Mouse (Mus musculus) heart, embryonic 14.5 days (tissue): Measurements from ENCODE around the gene Theg. TPM values are rescaled to one million over a fixed set of nuclear protein-coding genes. Genes with fewer than 3 reads are reported as not detected.

Experiments
- ATAC-seq: fragments of 200-750 bp; cut with Nextera tagmentation; 2 replicates; pipeline ENCODE4 v1.8.0; 2017; ENCODE audit warnings: low read depth, moderate TSS enrichment; ENCODE audit not compliant: insufficient number of reproducible peaks, insufficient read depth, low FRiP score
- H3K27ac ChIP-seq, 2 experiments: fragments of 200-500 bp in 1 of 2; fragments of 300-500 bp in 1 of 2; sonication (generic) in 1 of 2; replicated peaks in 1 of 2; 2 replicates each; pipeline ENCODE4 v1.5.1; 2012 to 2014; ENCODE audit warnings: low read depth in 2 of 2, low read length in 2 of 2, control low read depth in 1 of 2, mild to moderate bottlenecking in 1 of 2, mixed read lengths in 1 of 2; ENCODE audit not compliant: control insufficient read depth in 1 of 2, insufficient read depth in 1 of 2
- H3K27me3 ChIP-seq: fragments of 300-500 bp; sonication (generic); 2 replicates; pipeline ENCODE4 v1.6.1; 2014; ENCODE audit warnings: mild to moderate bottlenecking, low read length, control low read depth; ENCODE audit not compliant: control insufficient read depth, insufficient read depth
- H3K36me3 ChIP-seq: fragments of 300-500 bp; sonication (generic); 2 replicates; pipeline ENCODE4 v1.6.1; 2014; ENCODE audit warnings: mild to moderate bottlenecking, control low read depth, low read length, mixed read lengths; ENCODE audit not compliant: control insufficient read depth, insufficient read depth
- H3K4me1 ChIP-seq, 2 experiments: fragments of 200-500 bp in 1 of 2; fragments of 300-500 bp in 1 of 2; sonication (generic) in 1 of 2; 2 replicates each; pipeline ENCODE4 v1.6.1; 2012 to 2014; ENCODE audit warnings: low read length in 2 of 2, control low read depth in 1 of 2, mixed read lengths in 1 of 2; ENCODE audit not compliant: control insufficient read depth in 2 of 2, insufficient read depth in 2 of 2
- H3K4me2 ChIP-seq: fragments of 300-500 bp; sonication (generic); 2 replicates; pipeline ENCODE4 v1.6.1; 2014; ENCODE audit warnings: mild to moderate bottlenecking, low read length
- H3K4me3 ChIP-seq, 2 experiments: fragments of 200-500 bp in 1 of 2; fragments of 300-500 bp in 1 of 2; sonication (generic) in 1 of 2; 2 replicates each; pipeline ENCODE4 v1.5.1; 2012 to 2014; ENCODE audit warnings: low read length in 2 of 2, mild to moderate bottlenecking in 2 of 2, control low read depth in 1 of 2, low read depth in 1 of 2, moderate library complexity in 1 of 2; ENCODE audit not compliant: control insufficient read depth in 1 of 2, insufficient read depth in 1 of 2
- H3K9ac ChIP-seq: fragments of 300-500 bp; sonication (generic); 2 replicates; pipeline ENCODE4 v1.6.1; 2014; ENCODE audit warnings: mild to moderate bottlenecking, low read length
- H3K9me3 ChIP-seq: fragments of 300-500 bp; sonication (generic); 2 replicates; pipeline ENCODE4 v1.6.1; 2016; ENCODE audit warnings: low read length, control low read depth; ENCODE audit not compliant: control insufficient read depth
- WGBS: fragments of 180-500 bp; shearing (Covaris S2); extraction: QIAGEN DNeasy Blood & Tissue Kit; methylation state at CpG from one replicate; pipeline ENCODE4 v1.1.7; 2014; 5-methylcytosine and 5-hydroxymethylcytosine counted together
- polyA plus RNA-seq: library from polyadenylated mRNA; unstranded; fragments of >200 nt; fragmentation: Nextera tagmentation; extraction: Ambion mirVana; gene quantifications from 2 replicates; pipeline ENCODE4 v1.2.1, GENCODE M21; 2014

Gene Theg
- polyA plus RNA-seq, 1 experiment from 2014 or later: not detected

DNA sequence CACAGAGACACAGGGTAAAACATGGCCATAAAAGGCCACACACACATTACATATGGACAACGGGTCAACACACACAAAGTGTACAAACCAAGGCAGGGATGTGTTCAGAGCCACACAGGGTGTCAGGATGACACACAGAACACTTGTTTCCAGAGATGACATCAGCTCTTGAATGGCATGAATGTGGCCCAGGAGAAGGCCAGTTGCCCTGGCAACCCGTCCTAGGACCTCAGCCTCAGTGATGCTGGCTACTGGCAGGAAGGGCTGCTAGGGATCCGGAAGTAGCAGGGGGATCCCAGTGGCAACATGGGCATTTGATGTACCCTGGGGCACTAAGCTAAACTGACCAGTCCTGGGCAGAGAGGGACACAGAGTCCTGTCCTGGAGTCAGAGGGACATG is 22.1 kb upstream of the Theg start:
- H3K27me3 ChIP-seq: peaks cover 38% of the 10 kb centered on the region
- no peaks in the 10 kb centered on the region for H3K9me3 ChIP-seq
- no peak overlapping the region for H3K27ac ChIP-seq
- no peak overlapping the region for H3K4me3 ChIP-seq
- no peaks in the 10 kb centered on the region for H3K36me3 ChIP-seq
- 73% methylated on average over 3 of the region's 3 CpGs for WGBS
- H3K4me1 ChIP-seq: peaks cover 9 to 15% of the 10 kb centered on the region in 2 experiments; a peak in 3 of 4 replicates
- no peak overlapping the region for H3K4me2 ChIP-seq
- no peak for ATAC-seq
- H3K9ac ChIP-seq: no peak overlapping the region

- ATAC-seq: no peak
- peaks cover 7 to 10% of the 10 kb centered on the region in 2 experiments; a peak in 3 of 4 replicates for H3K4me1 ChIP-seq
- no peak overlapping the region for H3K4me3 ChIP-seq
- no peaks in the 10 kb centered on the region for H3K9me3 ChIP-seq
- no peak overlapping the region for H3K27ac ChIP-seq
- no peaks in the 10 kb centered on the region for H3K36me3 ChIP-seq
- WGBS: 33% methylated on average over 2 of the region's 2 CpGs
- no peak overlapping the region for H3K9ac ChIP-seq
- H3K4me2 ChIP-seq: no peak overlapping the region
- peaks cover 26% of the 10 kb centered on the region for H3K27me3 ChIP-seq
These were observed 20.8 kb upstream of the Theg start for GRCm38 (mm10) chr10:79607892-79608291.

- Histone ChIP-seq H3K4me1 (no peaks in the 10 kb centered on the region), H3K27me3 (peaks cover 13% of the 10 kb centered on the region; the same call in 1 of the 2 replicates), H3K36me3 (no peaks in the 10 kb centered on the region), H3K27ac (no peak overlapping the region), H3K9ac (no peak overlapping the region), H3K4me3 (no peak overlapping the region), H3K9me3 (no peaks in the 10 kb centered on the region), H3K4me2 (no peak overlapping the region)
- ATAC-seq: no peak
- 48% methylated on average over 4 of the region's 4 CpGs for WGBS
These were observed 19.4 kb upstream of the Theg start for GRCm38 (mm10) chr10:79606537-79606936.

DNA sequence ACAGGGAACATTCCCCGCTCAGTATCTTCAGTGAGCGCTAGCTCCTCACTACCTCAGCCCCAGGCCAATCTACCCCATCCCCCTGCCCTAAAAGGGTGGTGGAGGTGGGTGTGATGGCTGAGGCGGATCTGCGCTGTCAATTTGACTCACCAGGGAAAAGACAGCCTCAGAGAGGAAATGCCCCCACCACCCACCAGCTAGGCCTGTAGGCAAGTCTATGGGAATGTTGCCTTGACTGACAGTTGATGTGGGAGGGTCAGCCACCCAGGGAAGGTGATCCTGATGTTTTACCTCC is 10.8 kb upstream of the Theg start:
- H3K4me3 ChIP-seq: no peak overlapping the region
- H3K27ac ChIP-seq: no peak overlapping the region
- 65% methylated on average over 4 of the region's 4 CpGs for WGBS
- H3K36me3 ChIP-seq: no peaks in the 10 kb centered on the region
- no peaks in the 10 kb centered on the region for H3K9me3 ChIP-seq
- no peaks in the 10 kb centered on the region for H3K4me1 ChIP-seq
- H3K27me3 ChIP-seq: peaks cover 19% of the 10 kb centered on the region
- ATAC-seq: no peak
- H3K4me2 ChIP-seq: no peak overlapping the region
- H3K9ac ChIP-seq: no peak overlapping the region

GRCm38 (mm10) chr10:79597051-79597935 is 10.2 kb upstream of the Theg start:
- ATAC-seq: no peak
- no peaks in the 10 kb centered on the region for H3K36me3 ChIP-seq
- H3K4me1 ChIP-seq: no peaks in the 10 kb centered on the region
- peaks cover 19% of the 10 kb centered on the region for H3K27me3 ChIP-seq
- no peak overlapping the region for H3K27ac ChIP-seq
- H3K4me2 ChIP-seq: no peak overlapping the region
- H3K9me3 ChIP-seq: no peaks in the 10 kb centered on the region
- WGBS: 28% methylated on average over 13 of the region's 13 CpGs
- H3K4me3 ChIP-seq: no peak overlapping the region
- H3K9ac ChIP-seq: no peak overlapping the region

DNA sequence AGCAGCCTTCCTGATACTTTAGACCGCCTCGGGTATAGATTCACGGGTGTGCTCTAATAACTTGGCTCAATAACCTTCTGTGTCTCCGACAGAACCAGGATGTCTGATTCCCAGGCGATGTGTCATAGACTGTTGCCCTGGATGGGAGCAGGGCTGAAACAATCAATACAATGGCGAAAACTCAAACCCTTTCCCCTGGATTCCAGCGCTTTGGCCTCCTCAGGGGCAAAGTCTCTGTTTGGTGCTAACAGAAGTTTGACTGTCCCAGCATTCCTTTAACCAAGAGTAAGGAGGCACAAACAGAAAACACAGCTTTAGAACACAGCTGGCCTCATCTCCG is 8.4 kb upstream of the Theg start:
- H3K36me3 ChIP-seq: no peaks in the 10 kb centered on the region
- ATAC-seq: no peak

GRCm38 (mm10) chr10:79594872-79595589 is 7.9 kb upstream of the Theg start:
- Histone ChIP-seq H3K9ac (no peak overlapping the region), H3K27ac (no peak overlapping the region), H3K27me3 (peaks cover 19% of the 10 kb centered on the region), H3K4me3 (no peak overlapping the region), H3K4me1 (no peaks in the 10 kb centered on the region), H3K36me3 (no peaks in the 10 kb centered on the region), H3K9me3 (no peaks in the 10 kb centered on the region), H3K4me2 (no peak overlapping the region)
- 16% methylated on average over 17 of the region's 17 CpGs for WGBS
- ATAC-seq: peak; percentile 54; the same call in 1 of the 2 replicates

More for the DNA sequence above, 8.4 kb upstream of the Theg start:
- WGBS: 53% methylated on average over 8 of the region's 8 CpGs
- H3K9ac ChIP-seq: no peak overlapping the region
- H3K4me2 ChIP-seq: no peak overlapping the region
- no peak overlapping the region for H3K4me3 ChIP-seq
- H3K4me1 ChIP-seq: no peaks in the 10 kb centered on the region
- peaks cover 19% of the 10 kb centered on the region for H3K27me3 ChIP-seq
- no peak overlapping the region for H3K27ac ChIP-seq
- no peaks in the 10 kb centered on the region for H3K9me3 ChIP-seq
